Mouse (Mus musculus) embryonic fibroblast, embryonic 13.5 days (primary cell): ENCODE results near the gene Ap5z1.

Experiments
- CTCF ChIP-seq: IDR thresholded peaks from 2 replicates; pipeline ENCODE4 v1.5.1; 2011; ENCODE audit warnings: mild to moderate bottlenecking, control low read depth, low read length, moderate library complexity, borderline replicate concordance; ENCODE audit not compliant: insufficient read depth
- POLR2A ChIP-seq: IDR thresholded peaks from 2 replicates; pipeline ENCODE4 v1.6.1; 2011; ENCODE audit warnings: low read depth, mild to moderate bottlenecking, control low read depth, low read length, moderate library complexity

GRCm38 (mm10) chr5:142431029-142431428 lies 32.7 kb upstream of the Ap5z1 start:
- no peak for TF ChIP-seq CTCF
- no peak for TF ChIP-seq POLR2A
